8 mouse cellular contexts compared by ENCODE assay signal in genomic region chr10:127534929-127535384, GRCm38 (mm10). TPM values are rescaled to one million over a fixed set of nuclear protein-coding genes. Genes with fewer than 3 reads are reported as not detected.
DNase-seq lines count a peak whose midpoint lies in the region; ATAC-seq and TF ChIP-seq lines count a peak whose summit lies in the region.

No protein-coding gene starts in this region.

- no peaks in the 10 kb centered on the region for H3K9me3 ChIP-seq in forebrain, embryonic 15.5 days
- H3K9me3 ChIP-seq in liver, postnatal 0 days (ENCODE audit: low read length): no peaks in the 10 kb centered on the region

- TF ChIP-seq CTCF in liver, postnatal 0 days (IDR thresholded peaks at IDR 0.05; ENCODE audit: low read depth): no peak

- H3K9ac ChIP-seq in forebrain, embryonic 15.5 days (replicated peaks): peak overlapping the region; percentile 57
- H3K9ac ChIP-seq in liver, postnatal 0 days (replicated peaks): no peak overlapping the region

- H3K36me3 ChIP-seq in forebrain, embryonic 15.5 days: peaks cover 17% of the 10 kb centered on the region
- H3K36me3 ChIP-seq in liver, postnatal 0 days (replicated peaks; ENCODE audit: insufficient read depth, low read length): peaks cover 12% of the 10 kb centered on the region

- H3K27ac ChIP-seq in forebrain, embryonic 15.5 days (replicated peaks): no peak overlapping the region; the same call in 1 of the 2 replicates
- no peak overlapping the region for H3K27ac ChIP-seq in liver, postnatal 0 days (ENCODE audit: low read depth)

- H3K4me1 ChIP-seq in forebrain, embryonic 15.5 days: peaks cover 57% of the 10 kb centered on the region
- H3K4me1 ChIP-seq in liver, postnatal 0 days (ENCODE audit: insufficient read depth): peaks cover 9% of the 10 kb centered on the region

- no peak for ATAC-seq in forebrain, embryonic 15.5 days (replicated peaks)
- ATAC-seq in liver, postnatal 0 days: 0 out of 2 replicates have a peak, but pooled peaks have one; percentile 20

- peak overlapping the region; percentile 56 for H3K4me3 ChIP-seq in forebrain, embryonic 15.5 days
- peak overlapping the region; percentile 36; the same call in 1 of the 2 replicates for H3K4me3 ChIP-seq in liver, postnatal 0 days (ENCODE audit: low read depth, low read length)

- WGBS in forebrain, embryonic 15.5 days: 1% methylated on average over 28 of the region's 30 CpGs
- WGBS in liver, postnatal 0 days (ENCODE audit: insufficient replicate concordance): 2% methylated on average over 25 of the region's 30 CpGs

- no peak for TF ChIP-seq EP300 in liver, postnatal 0 days (IDR thresholded peaks at IDR 0.05; ENCODE audit: low read depth)

- DNase-seq in embryo, embryonic 11 days: peak; percentile 33
- no peak for DNase-seq in embryo, embryonic 10 days (ENCODE audit: low spot score)
- peak; percentile 31 to 38 for DNase-seq in B cell, adult 2 months
- no peak for DNase-seq in liver, postnatal 0 days
- no peak for DNase-seq in testis, postnatal 14 days (ENCODE audit: low spot score)
- no peak for DNase-seq in layer of hippocampus, postnatal 10 days (ENCODE audit: low spot score in 2 of 2)
- no peak for DNase-seq in frontal cortex, adult 2 months (ENCODE audit: extremely low spot score in 1 of 2, low spot score in 1 of 2)

- H3K27me3 ChIP-seq in forebrain, embryonic 15.5 days: peaks cover 47% of the 10 kb centered on the region
- peaks cover 66% of the 10 kb centered on the region for H3K27me3 ChIP-seq in liver, postnatal 0 days (ENCODE audit: insufficient read depth, low read length)

- peak overlapping the region; percentile 94 for H3K4me2 ChIP-seq in forebrain, embryonic 15.5 days (replicated peaks)
- peak overlapping the region; percentile 70 for H3K4me2 ChIP-seq in liver, postnatal 0 days (ENCODE audit: low read depth, low read length)

RNA-seq across cellular contexts. Expression of gene Nxph4, which starts 0.6 kb away (rescaled TPM):
- 38.9 and 40.2 TPM in 2 replicates for polyA plus RNA-seq in forebrain, embryonic 15.5 days (2015; fragmentation: Nextera tagmentation; extraction: Ambion mirVana)
- polyA plus RNA-seq in liver, postnatal 0 days (2015; fragmentation: Nextera tagmentation; extraction: Ambion mirVana): not detected in 2 replicates
- total RNA-seq in layer of hippocampus, postnatal 10 days (2021): 1 to 10 TPM; 5.2 to 6.5 TPM
- 9.3 and 12.1 TPM in 2 replicates for polyA plus RNA-seq in frontal cortex, adult 2 months (2012; rRNA removed)

RNA-seq across cellular contexts. Expression of gene Shmt2, which starts 12.7 kb away (rescaled TPM):
- polyA plus RNA-seq in forebrain, embryonic 15.5 days (2015; fragmentation: Nextera tagmentation; extraction: Ambion mirVana): 75.2 and 78.5 TPM in 2 replicates
- polyA plus RNA-seq in liver, postnatal 0 days (2015; fragmentation: Nextera tagmentation; extraction: Ambion mirVana): 62.6 and 75.0 TPM in 2 replicates
- total RNA-seq in layer of hippocampus, postnatal 10 days (2021): 10 to 100 TPM; 36.2 to 36.3 TPM
- polyA plus RNA-seq in frontal cortex, adult 2 months (2012; rRNA removed): 45.3 and 46.6 TPM in 2 replicates

RNA-seq across cellular contexts. Expression of gene Ndufa4l2, which starts 20.2 kb away (rescaled TPM):
- polyA plus RNA-seq in forebrain, embryonic 15.5 days (2015; fragmentation: Nextera tagmentation; extraction: Ambion mirVana): 17.1 and 18.0 TPM in 2 replicates
- 13.1 and 23.1 TPM in 2 replicates for polyA plus RNA-seq in liver, postnatal 0 days (2015; fragmentation: Nextera tagmentation; extraction: Ambion mirVana)
- total RNA-seq in layer of hippocampus, postnatal 10 days (2021): 1 to 10 TPM; 6.8 to 7.9 TPM
- polyA plus RNA-seq in frontal cortex, adult 2 months (2012; rRNA removed): 10.3 and 10.8 TPM in 2 replicates

RNA-seq across cellular contexts. Expression of gene Stac3, which starts 33.5 kb away (rescaled TPM):
- polyA plus RNA-seq in forebrain, embryonic 15.5 days (2015; fragmentation: Nextera tagmentation; extraction: Ambion mirVana): 1.5 and 1.6 TPM in 2 replicates
- polyA plus RNA-seq in liver, postnatal 0 days (2015; fragmentation: Nextera tagmentation; extraction: Ambion mirVana): 0.21 and 0.57 TPM in 2 replicates
- total RNA-seq in layer of hippocampus, postnatal 10 days (2021): 1 to 10 TPM; 3.5 to 5.3 TPM
- 8.8 and 9.8 TPM in 2 replicates for polyA plus RNA-seq in frontal cortex, adult 2 months (2012; rRNA removed)

Comparison
In these comparisons a context has a peak if more than half of its experiments do, and no peak if none do; other contexts are left out.
1. DNase-seq: peak in embryo, embryonic 11 days (single experiment) and B cell, adult 2 months (2 of 2); none in embryo, embryonic 10 days (single experiment), liver, postnatal 0 days (single experiment), testis, postnatal 14 days (single experiment), layer of hippocampus, postnatal 10 days (0 of 2) and frontal cortex, adult 2 months (0 of 2).